Mouse (Mus musculus) brain, embryonic 14.5 days (tissue): Measurements from ENCODE around the gene Sgf29.

Experiments used
- CTCF ChIP-seq: fragments of 200-500 bp; IDR thresholded peaks from 2 replicates; pipeline ENCODE4 v1.5.1; 2012; ENCODE audit warnings: inconsistent platforms, mild to moderate bottlenecking, moderate library complexity, borderline replicate concordance; ENCODE audit not compliant: insufficient read depth, insufficient read length; ENCODE audit errors: extremely low read depth
- POLR2A ChIP-seq: fragments of 200-500 bp; IDR thresholded peaks from 2 replicates; pipeline ENCODE4 v1.6.1; 2012; ENCODE audit warnings: mild to moderate bottlenecking, inconsistent platforms, borderline replicate concordance; ENCODE audit not compliant: poor library complexity, insufficient read depth, insufficient read length, severe bottlenecking; ENCODE audit errors: extremely low read depth

GRCm38 (mm10) chr7:126693256-126693655 is 44.1 kb downstream of the Sgf29 start:
- TF ChIP-seq CTCF: peak; percentile 83
- TF ChIP-seq POLR2A: no peak
